Mouse (Mus musculus) lung, postnatal 0 days (tissue): ENCODE data around the gene Yipf2.

Source experiments
- CTCF ChIP-seq: IDR thresholded peaks from 2 replicates; pipeline ENCODE4 v1.5.1; 2016; ENCODE audit warnings: antibody characterized with exemption, mild to moderate bottlenecking
- EP300 ChIP-seq: IDR thresholded peaks from 2 replicates; pipeline ENCODE4 v1.6.1; 2016; ENCODE audit warnings: antibody characterized with exemption, mild to moderate bottlenecking, control low read depth

DNA sequence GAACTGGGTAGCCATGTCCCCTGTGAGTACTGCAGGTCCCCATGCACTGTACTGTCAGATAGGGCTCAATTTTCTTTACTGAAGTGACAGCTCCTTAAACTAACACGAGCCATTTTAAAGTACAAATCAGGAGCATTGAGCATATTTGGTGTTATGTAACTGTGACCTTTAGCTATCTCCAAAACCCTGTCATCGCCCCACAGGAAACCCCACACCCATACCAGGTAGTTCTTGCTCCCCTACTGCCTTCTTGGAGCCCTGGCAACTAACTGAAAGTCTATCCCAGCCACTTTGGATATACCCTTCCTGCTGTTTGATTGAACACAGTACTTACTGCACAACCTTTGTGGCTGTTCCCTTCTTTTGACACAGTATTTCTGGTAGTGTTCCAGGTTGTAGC, 25.6 kb downstream of the Yipf2 start:
- TF ChIP-seq CTCF (no peak), EP300 (no peak)
